Mouse (Mus musculus) heart, postnatal 14 days (tissue): ENCODE results near the gene Wdr31. TPM values are rescaled to one million over a fixed set of nuclear protein-coding genes. Genes with fewer than 3 reads are reported as not detected.

ENCODE experiments used
- DNase-seq, 2 experiments: peaks; one replicate each; pipeline ENCODE4 v3.0.0; 2021 to 2022
- intact Hi-C: fragments of 180-260 bp; cut with DNase I; formaldehyde crosslinking; loops from one replicate; pipeline ENCODE4 v1.15.1; 2025
- total RNA-seq, 2 experiments: library from RNA; stranded (reverse); gene quantifications; 2 replicates each; pipeline ENCODE4 v1.2.3; 2021

Gene Wdr31
- total RNA-seq, 2 experiments from 2014 or later, result 0.65 to 0.66 TPM

DNA sequence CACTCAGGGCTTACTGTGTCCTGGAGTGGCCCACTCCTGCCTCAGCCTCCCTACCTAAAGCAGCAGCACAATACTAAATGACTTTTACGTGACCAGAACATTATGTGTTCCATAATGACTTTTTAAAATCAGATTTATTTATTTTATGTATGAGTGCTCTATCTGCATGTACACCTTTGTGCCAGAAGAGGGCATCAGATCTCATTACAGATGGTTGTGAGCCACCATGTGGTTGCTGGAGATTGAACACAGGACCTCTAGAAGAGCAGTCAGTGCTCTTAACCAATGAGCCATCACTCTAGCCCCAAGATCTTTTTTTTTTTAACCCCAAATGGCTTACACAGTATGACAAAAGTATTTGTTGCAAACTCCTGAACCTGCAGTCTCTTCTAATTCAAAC, 2.5 kb downstream of the Wdr31 start:
- no peak for DNase-seq
- intact Hi-C loops, result no loop called here

DNA sequence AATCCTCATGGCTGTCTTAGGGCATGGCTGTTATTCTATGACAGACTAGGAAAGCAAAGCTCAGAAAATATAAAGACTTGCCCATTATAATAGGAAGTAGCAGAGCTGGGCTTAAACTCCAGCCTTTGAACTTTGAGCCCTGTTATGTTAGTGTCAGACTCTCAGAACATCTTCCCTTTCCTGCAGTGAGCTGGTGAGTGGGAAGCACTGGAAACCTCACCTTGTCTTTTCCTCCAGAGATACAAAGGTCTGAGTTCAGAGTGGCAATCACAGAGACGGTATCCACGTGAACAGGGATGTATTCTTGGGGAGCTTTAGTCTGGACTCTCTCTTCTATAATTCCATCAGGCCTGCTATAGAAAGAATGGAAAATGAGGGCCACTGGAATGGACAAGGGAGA, 7.6 kb downstream of the Wdr31 start:
- no peak for DNase-seq
- intact Hi-C loops, result no loop called here

DNA sequence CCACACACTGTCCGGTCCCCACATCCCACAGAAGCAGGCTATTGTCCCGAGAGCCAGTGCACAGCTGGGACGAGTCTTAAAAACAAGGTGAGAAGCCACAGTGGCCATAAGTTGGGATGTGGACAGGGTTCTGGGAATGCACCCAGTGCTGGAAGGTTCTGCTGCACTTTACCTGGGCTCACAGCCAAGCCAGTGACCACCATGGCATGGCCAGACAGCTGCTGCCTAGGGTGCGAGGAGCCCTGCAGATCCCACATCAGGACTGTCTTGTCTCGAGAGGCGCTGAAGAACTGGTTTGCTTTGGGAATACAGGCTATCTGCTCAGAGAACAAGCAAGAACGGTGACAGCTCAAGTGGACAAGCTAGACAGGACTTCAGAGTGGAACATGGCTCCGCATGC, 10.3 kb downstream of the Wdr31 start:
- intact Hi-C loops, result no loop called here
- DNase-seq, result no peak

DNA sequence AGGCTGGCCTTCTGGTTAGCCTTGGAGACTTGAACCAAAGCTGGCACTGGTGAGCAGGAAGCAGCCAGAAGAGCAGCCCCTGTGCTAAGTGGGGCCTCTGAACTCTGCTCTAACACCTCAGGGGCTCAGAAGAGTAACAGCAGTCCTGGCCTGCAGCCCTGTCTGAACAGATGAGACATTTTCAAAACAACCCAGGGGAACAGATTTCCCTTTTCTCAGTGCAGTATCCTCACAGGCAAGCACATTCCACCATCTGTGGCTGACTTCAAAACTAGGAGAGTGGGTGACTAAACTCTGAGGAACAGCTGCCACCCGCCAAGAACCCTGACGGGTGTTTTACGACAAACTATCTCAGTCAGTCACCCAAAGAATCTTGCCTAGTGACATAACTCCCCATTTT, 11.6 kb downstream of the Wdr31 start:
- DNase-seq, result no peak
- intact Hi-C loops, result loop anchor here (5.0 kb wide), 2 partner anchors 48 to 303 kb away; no protein-coding TSS in a partner anchor

DNA sequence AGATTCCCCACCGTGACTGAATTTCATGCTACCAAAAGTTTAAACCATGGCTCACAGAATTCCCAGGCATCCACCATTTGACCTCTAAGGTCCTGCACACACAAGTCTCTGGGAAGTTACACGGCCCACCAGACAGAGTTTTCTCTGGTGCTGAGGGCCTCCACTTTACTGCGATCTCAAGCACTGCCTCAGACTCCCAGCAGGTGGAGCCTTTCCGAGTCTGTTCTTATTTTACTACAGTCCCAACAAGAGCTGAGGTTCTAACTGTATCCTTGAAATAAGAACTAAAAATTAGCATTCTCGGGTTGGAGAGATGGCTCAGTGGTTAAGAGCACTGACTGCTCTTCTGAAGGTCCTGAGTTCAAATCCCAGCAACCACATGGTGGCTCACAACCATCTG, 15.7 kb downstream of the Wdr31 start:
- intact Hi-C loops, result loop anchor here (5.0 kb wide), 2 partner anchors 52 to 307 kb away; no protein-coding TSS in a partner anchor
- DNase-seq, result peak; percentile 34 to 60

DNA sequence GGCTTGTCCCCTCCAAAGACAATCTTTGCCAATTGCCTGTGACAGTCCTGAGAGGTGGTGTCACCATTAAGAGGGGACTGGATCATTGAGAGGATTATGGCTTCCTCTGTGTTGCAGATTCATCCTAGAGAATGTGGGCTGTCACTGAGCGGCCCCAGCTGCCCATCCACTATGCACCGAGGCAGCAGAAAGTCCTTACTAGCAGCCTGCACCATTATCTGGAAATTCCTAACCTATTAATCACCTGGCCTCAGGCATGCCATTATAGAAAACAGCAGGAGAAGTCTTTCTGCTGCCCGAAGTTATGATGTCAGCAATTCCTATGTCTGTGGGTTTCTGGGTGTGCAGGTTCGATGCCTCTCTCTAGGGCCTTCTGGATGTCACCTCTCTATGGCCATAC, 29.7 kb downstream of the Wdr31 start:
- intact Hi-C loops, result no loop called here
- no peak for DNase-seq

DNA sequence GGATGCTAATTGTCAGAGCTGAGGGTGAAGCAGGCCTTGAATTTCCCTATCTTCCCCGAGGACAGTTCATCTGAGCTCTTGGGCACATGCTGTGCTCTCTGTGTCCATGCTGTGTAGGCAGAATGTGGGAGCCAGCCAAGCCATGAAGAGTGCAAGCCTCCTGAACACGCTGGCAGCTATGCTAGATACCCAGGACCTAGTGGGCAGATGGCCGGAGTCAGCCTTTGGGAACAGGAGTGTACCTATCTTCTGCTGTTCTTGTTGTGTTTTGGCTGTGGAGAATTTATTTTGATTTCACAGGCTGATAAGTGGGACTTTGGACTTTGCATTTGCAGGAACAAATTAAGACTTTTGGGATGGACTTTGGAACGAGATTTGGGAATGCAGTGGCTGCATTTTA, 30.2 kb downstream of the Wdr31 start:
- DNase-seq, result no peak
- intact Hi-C loops, result no loop called here

DNA sequence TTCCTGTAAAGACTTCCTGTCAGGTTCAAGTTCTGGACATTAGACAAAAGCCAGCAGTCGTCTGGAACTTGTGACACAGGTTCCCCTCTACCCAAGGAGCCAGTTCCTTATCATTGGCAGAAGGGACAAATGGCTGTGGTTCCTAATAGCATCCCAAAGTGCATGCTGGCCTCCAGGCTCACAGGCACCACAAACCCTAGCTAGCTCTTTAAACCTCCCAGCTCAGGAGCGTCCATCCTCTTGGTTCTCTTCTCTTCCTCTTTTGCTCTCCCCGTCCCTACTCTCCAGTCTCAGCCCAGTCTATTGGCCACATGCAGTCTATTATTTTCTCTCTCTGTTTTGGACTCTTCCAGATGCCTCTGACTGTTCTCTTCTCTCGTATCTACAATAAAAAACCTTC, 30.9 kb downstream of the Wdr31 start:
- DNase-seq, result no peak
- intact Hi-C loops, result no loop called here

DNA sequence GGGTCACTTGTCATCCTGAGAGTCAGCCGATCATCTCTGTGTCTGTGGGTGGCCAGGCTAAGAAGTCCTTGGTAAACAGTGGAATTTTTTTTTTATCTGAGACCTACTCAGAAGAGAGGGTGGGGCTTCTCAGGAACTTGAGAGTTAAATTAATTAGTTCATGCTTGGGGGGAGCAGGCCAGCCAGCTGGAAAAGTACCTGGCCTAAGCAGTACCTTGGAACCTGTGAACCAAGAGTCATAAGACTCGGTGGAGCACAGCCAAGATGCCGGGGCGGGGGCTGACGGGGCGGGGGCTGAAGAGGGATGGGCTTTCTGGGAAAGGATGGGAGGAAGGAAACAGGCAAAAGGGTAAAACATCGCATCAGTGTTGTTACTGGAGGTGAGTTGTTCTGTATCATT, 32.8 kb downstream of the Wdr31 start:
- intact Hi-C loops, result no loop called here
- DNase-seq, result no peak

DNA sequence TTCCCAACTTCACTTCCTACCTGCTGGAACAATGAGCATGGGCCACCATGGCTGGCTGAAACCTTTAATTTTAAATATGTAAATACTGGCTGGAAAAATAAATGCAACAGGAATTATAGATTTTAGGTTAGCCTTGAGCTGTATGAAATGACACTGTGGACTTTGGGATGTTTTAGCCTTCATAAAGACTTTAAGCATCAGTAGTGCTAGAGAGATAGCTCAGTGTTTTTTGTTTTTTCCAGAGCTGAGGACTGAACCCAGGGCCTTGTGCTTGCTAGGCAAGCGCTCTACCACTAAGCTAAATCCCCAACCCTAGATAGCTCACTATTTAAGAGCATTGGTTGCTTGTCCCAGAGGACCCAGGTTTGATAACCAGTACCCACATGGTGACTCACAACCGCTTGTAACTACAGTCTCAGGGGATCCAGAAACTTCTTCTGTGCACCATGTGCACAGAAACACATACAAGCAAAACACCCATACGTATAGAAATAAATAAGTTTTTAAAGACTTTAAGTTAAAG, 33.4 kb downstream of the Wdr31 start:
- DNase-seq, result no peak
- intact Hi-C loops, result no loop called here

DNA sequence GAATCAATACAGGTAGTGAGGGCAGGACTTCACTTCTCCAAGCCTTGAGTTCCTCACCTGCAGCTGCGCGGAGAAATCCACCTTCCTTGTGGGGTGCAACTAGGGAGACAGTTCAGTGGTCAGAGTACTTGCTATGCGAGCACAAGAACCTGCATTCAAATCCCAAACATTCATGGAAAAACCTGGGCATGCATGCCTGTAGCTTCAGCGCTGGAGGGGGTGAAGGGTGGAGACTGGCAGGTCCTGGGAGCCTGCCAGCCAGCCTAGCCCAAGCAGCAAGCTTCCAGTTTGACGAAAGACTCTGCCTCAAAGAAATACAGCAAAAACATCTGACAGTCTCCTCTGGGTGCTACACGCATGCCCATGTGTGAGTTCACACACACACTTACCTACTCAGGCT, 35.6 kb downstream of the Wdr31 start, which contains the start of gene Rnf183:
Gene Rnf183, minus strand, starts transcription at position 172 of the 400 bp plus-strand sequence.
- no peak for DNase-seq
- intact Hi-C loops, result no loop called here

DNA sequence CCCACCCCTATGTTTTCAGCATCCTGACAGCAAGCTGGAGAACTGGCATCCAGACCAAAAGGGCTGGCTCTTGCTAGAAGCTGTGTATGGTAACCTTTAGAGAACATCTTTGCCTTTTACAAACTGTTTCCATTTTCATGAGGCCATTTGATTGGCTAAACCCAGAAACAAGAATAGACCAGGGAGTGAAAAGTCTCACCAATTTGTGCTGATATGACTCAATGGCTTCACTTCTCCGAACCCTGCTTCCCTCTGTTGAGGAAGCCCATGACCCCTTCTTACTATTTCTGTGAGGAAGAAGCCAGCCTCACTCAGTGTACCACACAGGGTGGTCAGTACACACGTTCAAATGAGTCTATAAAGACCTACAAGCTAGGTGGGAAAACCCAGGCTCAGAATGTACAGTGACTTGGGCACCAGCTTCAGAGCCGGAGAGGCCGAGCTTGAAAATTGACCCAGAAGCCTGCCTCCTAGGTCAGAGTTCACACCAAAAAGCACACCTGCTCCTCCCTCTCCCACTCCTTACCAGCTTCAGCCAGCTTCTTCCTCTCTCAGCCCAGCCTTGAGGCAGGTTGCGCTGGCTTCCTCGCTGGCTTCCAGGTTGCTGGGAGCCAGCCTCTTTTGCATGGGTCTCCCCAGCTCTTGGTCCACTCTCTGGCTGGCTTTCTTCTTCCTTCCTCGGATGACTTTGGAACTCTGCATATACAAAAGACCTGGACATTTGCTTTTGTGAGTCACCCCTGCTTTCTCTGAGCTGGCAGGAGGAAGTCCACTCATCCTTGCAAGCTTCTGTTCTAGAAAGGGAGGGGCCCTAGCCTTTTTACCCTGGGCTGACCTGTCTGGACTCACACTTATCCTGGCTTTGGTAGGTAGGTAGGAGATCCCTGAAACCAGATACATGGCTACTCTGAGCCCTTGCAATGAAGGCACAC, 36.5 kb downstream of the Wdr31 start:
- DNase-seq, result no peak
- intact Hi-C loops, result no loop called here

DNA sequence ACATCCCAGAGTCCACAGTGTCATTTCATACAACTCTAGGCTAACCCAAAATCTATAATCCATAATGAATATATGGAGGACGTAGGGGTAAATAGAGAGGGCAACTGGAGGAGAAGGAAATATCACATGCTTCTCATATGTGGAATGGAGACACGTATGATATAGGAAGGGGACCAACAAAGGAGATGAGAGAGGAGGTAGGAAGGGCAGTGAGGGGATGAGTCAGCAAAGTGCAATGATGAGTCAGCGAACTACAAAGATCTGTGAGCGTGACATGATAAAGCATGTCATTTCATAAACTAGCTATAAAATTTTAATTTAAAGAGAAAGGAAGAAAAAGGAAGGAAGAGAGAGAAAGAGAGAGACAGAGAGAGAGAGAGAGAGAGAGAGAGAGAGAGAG, 39.2 kb downstream of the Wdr31 start:
- intact Hi-C loops, result no loop called here
- DNase-seq, result no peak

DNA sequence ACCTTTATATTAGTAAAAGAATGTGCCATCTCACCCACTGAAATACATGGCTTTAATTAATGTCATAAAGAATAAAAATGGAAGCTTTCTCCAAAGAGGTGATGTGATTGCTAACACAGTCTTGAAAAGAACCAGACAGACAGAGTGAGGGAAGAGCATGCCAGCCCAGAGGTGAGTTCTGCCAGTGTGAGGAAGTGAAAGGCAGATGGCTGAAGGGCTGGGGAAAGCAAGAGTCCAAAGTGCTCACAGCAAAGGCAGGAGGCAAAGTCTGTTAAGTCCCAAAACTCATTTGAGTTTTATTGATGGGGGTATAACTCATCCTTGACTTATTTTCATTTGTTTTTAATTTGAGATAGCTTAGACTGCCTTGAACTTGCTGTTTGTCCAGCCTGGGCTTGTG, 40.0 kb downstream of the Wdr31 start:
- no peak for DNase-seq
- intact Hi-C loops, result no loop called here

DNA sequence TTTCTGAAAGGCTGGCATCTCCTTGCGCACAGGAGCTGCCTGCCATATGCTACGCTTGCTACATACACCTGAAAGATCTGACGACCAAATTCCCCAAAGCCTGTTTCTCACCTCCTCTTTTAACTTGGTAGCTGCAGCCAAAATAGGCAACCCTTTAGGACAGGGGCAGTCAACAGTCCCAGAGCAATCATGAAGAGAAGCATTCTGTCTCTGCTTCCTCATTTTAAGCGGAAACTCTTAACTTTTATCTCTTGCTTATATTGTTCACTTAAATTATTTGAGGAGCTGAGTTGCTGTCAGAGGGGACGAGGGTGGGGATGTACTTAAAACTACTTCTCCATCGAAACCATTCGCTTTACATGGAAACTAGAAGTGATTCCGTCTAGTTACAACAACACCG, 41.1 kb downstream of the Wdr31 start:
- DNase-seq, result no peak
- intact Hi-C loops, result no loop called here

DNA sequence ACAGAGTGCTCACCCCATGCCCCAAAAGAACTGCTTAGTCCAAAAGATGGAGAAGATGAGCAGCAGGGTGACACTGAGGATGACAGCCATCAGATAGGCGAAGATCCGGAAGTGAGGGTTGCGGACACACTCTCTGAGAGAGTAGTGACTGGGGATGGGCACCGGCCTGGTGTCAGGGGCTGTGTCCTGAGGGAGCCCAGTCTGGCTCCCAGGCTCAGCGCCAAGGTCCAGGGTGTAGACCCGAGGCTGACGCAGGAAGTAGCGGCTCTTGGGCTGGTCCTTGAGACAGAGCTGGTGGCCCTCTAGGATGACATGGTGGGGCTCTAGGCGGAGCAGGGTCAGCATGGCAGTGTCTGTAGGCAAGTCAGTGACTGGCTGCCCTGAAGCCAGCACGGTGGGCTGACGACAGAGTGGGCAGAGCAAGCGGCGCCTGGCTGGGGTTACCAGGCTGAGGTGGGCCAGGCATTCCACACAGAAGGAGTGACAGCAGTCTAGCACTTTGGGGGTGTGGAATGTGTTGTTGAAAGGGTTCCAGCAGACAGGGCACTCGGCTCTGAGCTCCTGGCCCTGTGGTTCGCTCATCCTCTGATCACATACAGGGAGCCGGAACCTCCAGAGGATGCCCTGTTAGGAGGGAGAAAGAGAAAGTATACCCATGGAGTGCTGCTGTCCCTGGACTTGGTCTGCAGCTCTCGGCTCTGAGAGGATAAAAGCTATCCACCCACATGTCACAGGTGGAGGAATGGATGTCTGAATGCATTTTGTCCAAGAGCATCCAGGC, 42.5 kb downstream of the Wdr31 start:
- intact Hi-C loops, result no loop called here
- no peak for DNase-seq

DNA sequence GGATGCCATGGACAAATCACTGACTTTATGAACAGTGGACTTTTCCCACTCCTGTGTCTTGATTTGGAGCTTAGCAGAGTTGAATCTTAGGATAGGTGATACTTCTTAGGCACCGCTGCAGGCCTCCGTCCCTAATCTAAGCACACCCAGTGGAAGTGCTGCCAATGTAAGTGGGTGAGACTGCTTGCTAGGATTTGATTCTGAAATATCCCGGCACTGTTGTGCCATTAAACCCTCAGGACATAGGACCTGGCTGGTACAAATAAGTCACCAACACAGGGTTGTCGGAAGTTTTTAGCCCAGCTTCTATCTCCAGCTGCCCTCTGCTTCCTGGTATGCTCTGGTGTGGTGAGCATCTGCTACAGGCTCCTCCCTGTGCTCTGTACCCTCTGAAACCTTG, 44.8 kb downstream of the Wdr31 start:
- intact Hi-C loops, result no loop called here
- DNase-seq, result no peak

DNA sequence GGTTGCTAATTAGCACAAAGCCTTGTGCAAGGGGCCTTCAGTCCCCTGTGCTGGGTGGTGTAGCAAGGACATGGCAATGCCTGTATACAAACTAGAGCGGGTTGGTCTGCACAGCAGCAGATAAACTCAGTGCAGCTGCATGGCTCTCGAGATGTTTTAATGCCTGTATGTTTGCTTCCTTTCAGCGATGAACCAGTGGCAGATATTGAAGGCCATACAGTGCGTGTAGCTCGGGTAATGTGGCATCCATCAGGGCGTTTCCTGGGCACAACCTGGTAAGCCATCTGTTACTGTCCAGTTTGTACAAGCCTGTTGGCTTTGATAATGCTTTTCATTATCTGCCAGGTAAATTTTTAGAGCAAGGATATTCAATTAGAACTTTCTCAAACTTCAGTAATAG, 51.6 kb downstream of the Wdr31 start:
- intact Hi-C loops, result no loop called here
- no peak for DNase-seq

DNA sequence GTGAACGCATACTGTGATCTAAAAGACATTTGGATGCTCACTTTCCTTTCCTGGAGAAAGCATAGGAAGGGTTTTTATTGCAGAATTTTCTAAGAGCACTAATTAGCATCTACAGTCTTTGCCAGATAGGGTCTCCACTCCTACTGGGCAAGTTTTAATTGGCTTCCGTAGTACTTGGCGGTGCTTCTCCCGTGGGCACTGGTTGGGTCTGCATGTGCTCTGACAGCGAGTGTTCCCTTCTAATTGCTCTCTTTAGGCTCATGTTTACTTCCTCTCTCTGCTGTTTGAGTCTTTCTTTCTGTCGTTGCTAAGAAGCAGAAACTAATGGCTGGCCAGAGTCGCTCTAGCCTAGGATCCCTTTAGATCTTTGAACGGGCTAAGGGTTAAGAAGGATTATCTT, 52.2 kb downstream of the Wdr31 start:
- intact Hi-C loops, result no loop called here
- DNase-seq, result no peak

DNA sequence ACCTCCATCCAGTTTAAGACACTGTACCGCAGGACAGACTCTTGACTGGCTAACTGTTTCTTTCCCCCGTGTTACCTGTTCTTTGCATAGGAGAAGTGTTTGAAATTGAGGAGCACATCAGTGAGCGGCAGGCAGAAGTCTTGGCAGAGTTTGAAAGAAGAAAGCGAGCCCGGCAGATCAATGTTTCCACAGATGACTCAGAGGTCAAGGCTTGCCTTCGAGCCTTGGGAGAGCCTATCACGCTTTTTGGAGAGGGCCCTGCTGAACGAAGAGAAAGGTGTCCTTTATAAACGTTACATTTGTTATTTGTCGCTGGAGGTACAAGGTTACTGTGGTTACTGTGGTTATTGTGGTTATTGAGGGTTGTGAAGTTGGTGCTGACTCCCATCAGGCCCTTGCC, 59.1 kb downstream of the Wdr31 start:
- no peak for DNase-seq
- intact Hi-C loops, result no loop called here

DNA sequence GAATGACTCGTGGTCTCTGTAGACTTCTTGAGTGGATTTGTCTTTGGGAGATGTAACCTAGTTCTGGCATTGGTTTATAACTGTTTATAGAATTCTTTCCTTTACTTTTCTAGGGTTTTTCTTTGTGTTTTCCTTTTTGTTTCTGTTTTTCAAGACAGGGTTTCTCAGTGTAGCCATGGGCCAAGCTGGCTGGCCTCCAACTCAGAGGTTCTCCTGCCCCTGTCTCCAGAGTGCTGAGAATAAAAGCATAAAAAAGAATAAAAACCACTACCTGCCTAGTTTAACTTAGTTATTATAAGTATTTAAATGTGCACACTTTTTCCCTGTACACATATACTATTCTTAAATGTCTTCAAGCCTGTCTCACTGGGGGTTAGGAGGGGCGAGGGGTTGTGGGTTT, 60.4 kb downstream of the Wdr31 start:
- DNase-seq, result no peak
- intact Hi-C loops, result no loop called here
